Mouse (Mus musculus) gastrocnemius, adult 8-10 months (tissue): ENCODE results near the gene Olfr1155. TPM values are rescaled to one million over a fixed set of nuclear protein-coding genes. Genes with fewer than 3 reads are reported as not detected.

Experiments
- DNase-seq, 2 experiments: peaks; one replicate each; pipeline ENCODE4 v3.0.0; 2022; ENCODE audit warnings: low spot score in 2 of 2
- total RNA-seq, 4 experiments: library from RNA; stranded (reverse); gene quantifications; 2 replicates each; pipeline ENCODE4 v1.2.4; 2022

Gene Olfr1155
- total RNA-seq: not detected

DNA sequence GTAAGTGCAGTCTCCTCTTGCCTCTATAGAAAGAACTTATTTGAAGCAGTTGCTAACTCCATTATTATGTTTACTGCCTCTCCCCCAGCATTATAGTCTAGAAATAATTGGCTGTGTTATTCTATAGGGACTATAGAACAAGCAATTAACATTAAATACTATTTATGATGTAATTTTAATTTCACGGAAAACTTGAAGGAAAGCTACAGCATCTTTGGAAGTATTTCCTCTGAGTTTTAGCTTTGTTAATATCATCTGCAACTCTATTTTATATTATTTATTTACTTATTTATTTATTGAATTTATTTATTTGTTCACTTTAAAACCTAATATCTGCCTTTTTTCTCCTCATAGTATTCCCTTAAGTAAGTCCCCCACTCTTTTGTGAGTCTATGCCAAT is at the start of gene Olfr1155:
TSS of gene Olfr1155 (minus strand) at position 101 of the 400 bp plus-strand sequence.
- DNase-seq: no peak

DNA sequence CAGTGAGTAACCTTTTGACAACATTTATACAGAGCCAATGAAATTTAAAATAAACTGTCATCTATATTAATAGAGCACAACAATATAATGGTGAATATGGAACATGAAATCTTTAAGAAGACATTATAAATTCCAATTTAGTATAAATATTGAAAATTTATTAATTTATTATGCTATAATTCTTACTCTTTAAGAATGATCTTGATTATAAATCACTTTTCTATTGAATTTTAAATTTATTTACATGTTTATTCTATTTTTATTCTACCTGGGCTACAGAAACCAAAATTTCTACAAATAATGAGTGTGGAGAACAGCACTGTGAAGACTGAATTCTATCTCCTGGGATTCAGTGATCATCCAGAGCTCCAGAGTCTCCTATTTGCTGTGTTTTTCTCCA is 44.9 kb upstream of the Olfr1155 start, which contains the start of gene Olfr1158:
TSS of gene Olfr1158 (plus strand) at position 301 of the 400 bp plus-strand sequence.
- no peak for DNase-seq

GRCm38 (mm10) chr2:87974563-87974962 is 29.6 kb upstream of the Olfr1155 start, which contains the start of gene Olfr74:
Gene Olfr74 (minus strand): TSS chr2:87974663.
- no peak for DNase-seq

GRCm38 (mm10) chr2:87968199-87968598 is 23.3 kb upstream of the Olfr1155 start, which contains the start of gene Olfr1157:
Gene Olfr1157 (minus strand): TSS chr2:87968299.
- no peak for DNase-seq

GRCm38 (mm10) chr2:87953000-87953399 is 8.1 kb upstream of the Olfr1155 start, which contains the start of gene Olfr1156:
Gene Olfr1156 (minus strand): TSS chr2:87953100.
- DNase-seq: no peak

GRCm38 (mm10) chr2:87905066-87905465 is 39.9 kb downstream of the Olfr1155 start, which contains the start of gene Olfr1154:
Gene Olfr1154 (minus strand): TSS chr2:87905166.
- no peak for DNase-seq

DNA sequence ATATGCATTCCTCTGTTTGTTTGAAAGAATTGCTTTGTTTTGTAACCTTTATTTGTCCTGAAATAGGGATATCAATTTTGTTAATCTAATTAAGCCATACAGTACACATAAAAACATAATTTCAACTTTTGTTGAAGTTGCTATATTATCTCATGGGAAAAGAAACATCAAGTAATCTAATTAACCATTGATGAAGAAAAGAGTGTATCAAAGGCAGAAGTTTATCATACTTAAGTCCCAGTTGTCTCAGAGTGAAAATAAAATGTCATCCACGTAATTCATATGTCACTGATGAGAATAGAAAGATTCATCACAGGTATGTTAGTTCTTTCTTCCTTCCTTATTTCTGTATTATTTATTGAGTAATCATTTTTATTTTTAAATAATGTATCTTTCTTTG is 50.3 kb downstream of the Olfr1155 start, which contains the start of gene Olfr1153:
TSS of gene Olfr1153 (plus strand) at position 301 of the 400 bp plus-strand sequence.
- DNase-seq: no peak

Other genes starting within 250 kb of the Olfr1155 start
- gene Olfr1137, start 232.0 kb downstream of the Olfr1155 start, total RNA-seq: not detected
- gene Olfr1138, start 205.2 kb downstream of the Olfr1155 start, total RNA-seq: not detected
- not detected for gene Olfr1140, start 201.4 kb downstream of the Olfr1155 start, total RNA-seq
- gene Olfr1141, start 191.1 kb downstream of the Olfr1155 start, total RNA-seq: not detected
- gene Olfr152, start 165.7 kb downstream of the Olfr1155 start, total RNA-seq: not detected
- gene Olfr1143, start 144.5 kb downstream of the Olfr1155 start, total RNA-seq: not detected
- gene Olfr1145, start 135.3 kb downstream of the Olfr1155 start, total RNA-seq: not detected
- not detected for gene Olfr1148, start 114.6 kb downstream of the Olfr1155 start, total RNA-seq
- gene Olfr1150-ps1, start 101.1 kb downstream of the Olfr1155 start, total RNA-seq: not detected
- not detected for gene Olfr1151, start 89.3 kb downstream of the Olfr1155 start, total RNA-seq
- not detected for gene Olfr1152, start 78.6 kb downstream of the Olfr1155 start, total RNA-seq
- not detected for gene Olfr1153, start 50.2 kb downstream of the Olfr1155 start, total RNA-seq
- not detected for gene Olfr1154, start 40.0 kb downstream of the Olfr1155 start, total RNA-seq
- gene Olfr1156, start 8.0 kb upstream of the Olfr1155 start, total RNA-seq: not detected
- not detected for gene Olfr1157, start 23.2 kb upstream of the Olfr1155 start, total RNA-seq
- not detected for gene Olfr74, start 29.5 kb upstream of the Olfr1155 start, total RNA-seq
- not detected for gene Olfr1158, start 45.0 kb upstream of the Olfr1155 start, total RNA-seq
- not detected for gene Olfr1160, start 63.1 kb upstream of the Olfr1155 start, total RNA-seq
- not detected for gene Olfr1161, start 77.6 kb upstream of the Olfr1155 start, total RNA-seq
- not detected for gene Olfr73, start 92.6 kb upstream of the Olfr1155 start, total RNA-seq
- not detected for gene Olfr1162, start 106.0 kb upstream of the Olfr1155 start, total RNA-seq
- gene Olfr1163, start 126.7 kb upstream of the Olfr1155 start, total RNA-seq: not detected
- not detected for gene Olfr1164, start 148.8 kb upstream of the Olfr1155 start, total RNA-seq
- gene Olfr1166, start 183.1 kb upstream of the Olfr1155 start, total RNA-seq: not detected
- not detected for gene Olfr1167, start 210.1 kb upstream of the Olfr1155 start, total RNA-seq
- not detected for gene Olfr1168, start 236.7 kb upstream of the Olfr1155 start, total RNA-seq